Mouse (Mus musculus) lung, postnatal 25 days (tissue): Measurements from ENCODE around the gene Olfr829.
"Not testable (repeated sequence)": the region's sequence is repeated elsewhere in the genome, so short reads cannot be mapped to it uniquely, and the experiment has no call there.

Experiments
- DNase-seq: peaks from one replicate; pipeline ENCODE4 v3.0.0; 2022; ENCODE audit warnings: low spot score

The Olfr829 gene

GRCm38 (mm10) chr9:18854633-18855032 is at the start of gene Olfr829:
Olfr829 (plus strand) TSS chr9:18854933.
- no peak for DNase-seq

- DNase-seq: no peak
Measured at GRCm38 (mm10) chr9:18819426-18819825, 35.3 kb upstream of the Olfr829 start, which contains the start of gene Olfr828. Olfr828 (minus strand) TSS chr9:18819526.

DNA sequence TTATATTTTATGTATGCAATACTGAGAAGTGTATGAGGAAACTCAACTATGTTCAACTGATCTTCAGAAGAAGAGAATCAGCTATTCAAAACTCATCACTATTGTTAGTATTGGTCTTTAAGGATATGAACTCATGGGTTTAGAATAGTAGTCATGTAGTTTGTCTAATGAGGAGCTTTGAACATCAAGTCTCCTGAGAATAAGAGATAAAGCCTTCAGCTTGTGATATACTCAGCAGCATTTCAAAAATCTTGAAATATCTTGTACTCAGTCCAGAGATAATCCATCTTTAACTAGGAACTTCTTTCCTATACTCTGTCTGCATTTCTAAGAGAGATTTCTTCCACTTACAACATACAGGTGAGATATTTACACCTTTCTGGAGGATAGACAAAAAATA is 19.7 kb downstream of the Olfr829 start, which contains the start of gene Olfr830:
Gene Olfr830, plus strand, starts transcription at position 301 of the 400 bp plus-strand sequence.
- no peak for DNase-seq

- DNase-seq: not testable (repeated sequence)
Measured at GRCm38 (mm10) chr9:18907699-18908098, 53.0 kb downstream of the Olfr829 start.
